Mouse (Mus musculus) gastrocnemius, adult 2 months (tissue): ENCODE measurements around the gene Capn11. TPM values are rescaled to one million over a fixed set of nuclear protein-coding genes. Genes with fewer than 3 reads are reported as not detected.

Experiments
- DNase-seq: peaks from one replicate; pipeline ENCODE4 v3.0.0; 2022
- H3K27ac ChIP-seq: fragments of 200-600 bp; 2 replicates; pipeline ENCODE4 v1.8.1; 2022; ENCODE audit warnings: mild to moderate bottlenecking
- H3K4me3 ChIP-seq: fragments of 200-600 bp; 2 replicates; pipeline ENCODE4 v1.8.1; 2022; ENCODE audit warnings: mild to moderate bottlenecking, moderate library complexity
- CTCF ChIP-seq: fragments of 200-600 bp; IDR thresholded peaks from 2 replicates; pipeline ENCODE4 v1.8.1; 2022; ENCODE audit warnings: antibody characterized with exemption, mild to moderate bottlenecking, moderate library complexity
- intact Hi-C: fragments of 180-260 bp; cut with DNase I; formaldehyde crosslinking; loops from one replicate; pipeline ENCODE4 v1.15.1; 2025
- total RNA-seq, 2 experiments: library from RNA; stranded (reverse); gene quantifications; 2 replicates each; pipeline ENCODE4 v1.2.3; 2021

Capn11 gene
- total RNA-seq, 2 experiments from 2014 or later = 0.59 to 0.98 TPM

- no peak for DNase-seq
- Histone ChIP-seq H3K27ac (peak overlapping the region; percentile 90), H3K4me3 (peak overlapping the region; percentile 77)
- intact Hi-C loops = loop anchor here (10.0 kb wide), 1 partner anchor 436 kb away; the partner anchor contains the start of gene Vegfa
- no peak for TF ChIP-seq CTCF
These were observed 60.7 kb downstream of the Capn11 start for GRCm38 (mm10) chr17:45598376-45598775.

GRCm38 (mm10) chr17:45597787-45598186 is 61.3 kb downstream of the Capn11 start:
- Histone ChIP-seq H3K27ac (peak overlapping the region; percentile 90), H3K4me3 (no peak overlapping the region)
- TF ChIP-seq CTCF = no peak
- intact Hi-C loops = loop anchor here (10.0 kb wide), 1 partner anchor 437 kb away; the partner anchor contains the start of gene Vegfa
- peak; percentile 71 for DNase-seq

- Histone ChIP-seq H3K4me3 (no peak overlapping the region), H3K27ac (peak overlapping the region; percentile 91)
- intact Hi-C loops = loop anchor here (10.0 kb wide), 1 partner anchor 438 kb away; the partner anchor contains the start of gene Vegfa
- TF ChIP-seq CTCF = peak; percentile 82
- DNase-seq = peak; percentile 93
These were observed 62.3 kb downstream of the Capn11 start for GRCm38 (mm10) chr17:45596631-45597396.

GRCm38 (mm10) chr17:45595736-45596390 is 63.3 kb downstream of the Capn11 start:
- intact Hi-C loops = loop anchor here (10.0 kb wide), 1 partner anchor 439 kb away; the partner anchor contains the start of gene Vegfa
- no peak for TF ChIP-seq CTCF
- peak overlapping the region; percentile 89 for H3K4me3 ChIP-seq
- peak overlapping the region; percentile 91 for H3K27ac ChIP-seq
- no peak for DNase-seq

GRCm38 (mm10) chr17:45594881-45595735 is 64.0 kb downstream of the Capn11 start:
- peak; percentile 11; the same call in 1 of the 2 replicates for TF ChIP-seq CTCF
- DNase-seq = peak; percentile 90
- H3K4me3 ChIP-seq = peak overlapping the region; percentile 89
- peak overlapping the region; percentile 91 for H3K27ac ChIP-seq
- intact Hi-C loops = loop anchor here (10.0 kb wide), 1 partner anchor 440 kb away; the partner anchor contains the start of gene Vegfa

GRCm38 (mm10) chr17:45594195-45594594 is 64.9 kb downstream of the Capn11 start:
- DNase-seq = no peak
- Histone ChIP-seq H3K27ac (peak overlapping the region; percentile 91), H3K4me3 (peak overlapping the region; percentile 89)
- intact Hi-C loops = loop anchor here (10.0 kb wide), 1 partner anchor 441 kb away; the partner anchor contains the start of gene Vegfa
- TF ChIP-seq CTCF = no peak

GRCm38 (mm10) chr17:45593479-45593878 is 65.6 kb downstream of the Capn11 start:
- peak; percentile 2; the same call in 1 of the 2 replicates for TF ChIP-seq CTCF
- Histone ChIP-seq H3K4me3 (peak overlapping the region; percentile 89), H3K27ac (peak overlapping the region; percentile 94)
- no peak for DNase-seq
- intact Hi-C loops = loop anchor here (10.0 kb wide), 1 partner anchor 441 kb away; the partner anchor contains the start of gene Vegfa

- no peak for TF ChIP-seq CTCF
- intact Hi-C loops = loop anchor here (10.0 kb wide), 1 partner anchor 442 kb away; the partner anchor contains the start of gene Vegfa
- Histone ChIP-seq H3K4me3 (peak overlapping the region; percentile 89), H3K27ac (peak overlapping the region; percentile 94)
- DNase-seq = peak; percentile 77
These were observed 66.3 kb downstream of the Capn11 start for GRCm38 (mm10) chr17:45592606-45593431.

- peak overlapping the region; percentile 94 for H3K27ac ChIP-seq
- TF ChIP-seq CTCF = no peak
- intact Hi-C loops = loop anchor here (10.0 kb wide), 1 partner anchor 443 kb away; the partner anchor contains the start of gene Vegfa
- DNase-seq = peak; percentile 87
- peak overlapping the region; percentile 89 for H3K4me3 ChIP-seq
These were observed 67.2 kb downstream of the Capn11 start for GRCm38 (mm10) chr17:45591701-45592605.

- TF ChIP-seq CTCF = no peak
- intact Hi-C loops = loop anchor here (10.0 kb wide), 1 partner anchor 444 kb away; the partner anchor contains the start of gene Vegfa
- H3K4me3 ChIP-seq = no peak overlapping the region
- peak overlapping the region; percentile 94 for H3K27ac ChIP-seq
- DNase-seq = no peak
These were observed 68.7 kb downstream of the Capn11 start for GRCm38 (mm10) chr17:45590410-45590809.
